Mouse (Mus musculus) lung, postnatal 25 days (tissue): ENCODE data around the gene Prmt3.

Source experiments
- DNase-seq: peaks from one replicate; pipeline ENCODE4 v3.0.0; 2022; ENCODE audit warnings: low spot score

The Prmt3 gene

DNA sequence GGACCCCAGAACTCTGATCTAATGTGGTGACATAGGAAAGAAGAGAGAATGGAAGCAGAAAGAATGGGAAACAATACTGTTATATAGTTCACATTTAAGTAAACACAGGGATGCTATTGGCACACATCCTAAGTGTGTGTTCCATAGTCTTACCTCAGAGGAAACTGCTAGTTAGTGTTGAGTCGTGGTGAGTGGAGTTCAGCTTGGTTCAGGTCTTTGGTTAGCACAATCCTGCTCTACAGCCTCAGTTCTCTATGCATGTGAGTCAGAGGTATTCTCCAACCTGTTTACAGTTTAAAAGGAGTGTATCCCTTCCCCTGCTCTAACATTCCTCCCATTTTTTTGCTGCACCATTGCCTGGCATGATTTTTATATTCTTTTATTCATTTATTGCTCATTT, 19.0 kb downstream of the Prmt3 start:
- no peak for DNase-seq

DNA sequence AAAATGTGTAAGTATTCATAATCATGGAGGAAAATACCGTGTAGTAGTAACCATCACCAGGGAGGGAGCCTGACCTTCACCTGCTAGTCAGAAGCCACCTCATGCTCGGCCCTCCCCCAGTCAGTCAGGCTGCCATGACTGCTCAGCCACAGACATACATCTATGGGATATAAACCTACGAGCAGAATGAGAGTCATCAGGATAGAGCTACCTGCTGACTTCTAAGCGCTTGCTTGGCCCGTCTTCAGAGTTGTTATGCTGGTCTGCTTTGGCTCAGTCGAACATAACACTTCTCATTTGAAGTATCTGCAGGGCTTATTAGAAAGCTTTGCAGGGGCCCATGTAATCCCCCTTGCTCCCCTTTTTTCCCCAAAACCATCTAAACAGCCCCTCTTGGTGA, 25.4 kb downstream of the Prmt3 start:
- no peak for DNase-seq

DNA sequence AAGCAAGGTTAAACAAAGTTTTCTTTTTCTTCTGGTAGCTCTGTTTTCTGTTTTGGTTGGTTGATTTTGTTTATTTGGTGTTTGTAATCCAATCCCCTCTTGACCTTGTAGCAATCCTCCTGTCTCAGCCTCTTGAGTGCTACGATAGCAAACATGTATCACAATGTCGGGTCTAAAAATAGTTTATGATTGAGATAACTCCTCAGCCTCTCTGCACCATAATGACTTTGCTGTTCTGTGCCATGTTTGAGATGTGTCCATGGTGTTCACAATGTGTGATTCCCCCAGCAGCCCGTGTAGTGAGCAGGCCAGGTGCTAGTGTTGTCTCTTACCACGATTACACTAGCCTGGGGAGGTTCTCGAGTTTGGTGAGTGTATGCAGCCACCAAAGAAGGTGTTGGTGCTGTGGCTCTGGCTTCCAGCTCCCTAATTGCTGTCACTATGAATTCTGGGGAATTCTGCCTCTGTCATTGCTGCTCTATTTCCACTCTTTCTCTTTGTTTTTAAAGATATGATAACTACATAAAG, 26.6 kb downstream of the Prmt3 start:
- DNase-seq = no peak

DNA sequence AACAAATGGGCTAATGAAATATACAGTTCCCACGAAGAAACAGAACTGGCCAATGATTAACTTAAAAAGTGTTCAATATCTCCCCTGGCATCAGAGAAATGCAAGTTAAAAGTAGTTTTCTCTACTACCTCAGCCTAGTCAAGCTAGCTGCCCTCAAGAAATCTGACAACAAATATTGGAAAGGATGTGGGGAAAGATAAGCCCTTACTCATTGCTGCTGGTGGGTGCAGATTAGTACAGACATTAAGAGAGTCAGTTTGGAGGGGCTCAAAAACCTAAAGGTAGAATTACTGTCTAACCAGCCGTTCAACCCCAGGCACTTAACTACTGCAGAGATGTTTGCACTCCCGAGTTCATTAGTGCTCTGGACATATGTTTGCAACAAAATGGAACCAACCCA, 27.5 kb downstream of the Prmt3 start:
- no peak for DNase-seq

DNA sequence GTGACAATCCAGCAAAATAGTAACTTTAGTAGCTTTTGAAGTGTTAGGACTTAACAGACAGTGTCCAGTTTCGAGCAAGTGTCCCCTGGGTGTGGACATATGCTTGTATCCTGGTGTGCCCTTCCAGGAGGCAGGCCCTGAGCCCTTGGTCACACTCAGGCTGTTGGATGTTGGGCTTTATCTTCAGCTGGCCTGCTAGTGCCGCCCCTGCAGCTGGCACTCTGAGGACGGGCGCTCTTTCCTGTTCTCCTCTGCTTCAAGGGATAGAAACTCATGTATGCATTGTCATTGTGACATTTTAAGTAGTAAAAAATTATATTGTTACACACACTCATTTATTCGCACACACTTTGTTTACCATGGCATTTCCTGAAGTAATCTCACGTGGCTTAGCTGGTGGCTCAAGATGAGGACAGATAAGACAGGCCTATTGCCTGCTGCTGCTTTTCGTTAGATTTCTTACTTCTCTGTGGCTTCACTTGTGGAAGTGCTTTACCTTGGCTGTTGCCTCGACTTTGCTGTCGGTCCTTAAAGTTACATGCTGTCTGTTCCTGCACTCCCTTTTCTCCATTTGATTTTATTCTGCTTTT, 29.0 kb downstream of the Prmt3 start:
- no peak for DNase-seq

DNA sequence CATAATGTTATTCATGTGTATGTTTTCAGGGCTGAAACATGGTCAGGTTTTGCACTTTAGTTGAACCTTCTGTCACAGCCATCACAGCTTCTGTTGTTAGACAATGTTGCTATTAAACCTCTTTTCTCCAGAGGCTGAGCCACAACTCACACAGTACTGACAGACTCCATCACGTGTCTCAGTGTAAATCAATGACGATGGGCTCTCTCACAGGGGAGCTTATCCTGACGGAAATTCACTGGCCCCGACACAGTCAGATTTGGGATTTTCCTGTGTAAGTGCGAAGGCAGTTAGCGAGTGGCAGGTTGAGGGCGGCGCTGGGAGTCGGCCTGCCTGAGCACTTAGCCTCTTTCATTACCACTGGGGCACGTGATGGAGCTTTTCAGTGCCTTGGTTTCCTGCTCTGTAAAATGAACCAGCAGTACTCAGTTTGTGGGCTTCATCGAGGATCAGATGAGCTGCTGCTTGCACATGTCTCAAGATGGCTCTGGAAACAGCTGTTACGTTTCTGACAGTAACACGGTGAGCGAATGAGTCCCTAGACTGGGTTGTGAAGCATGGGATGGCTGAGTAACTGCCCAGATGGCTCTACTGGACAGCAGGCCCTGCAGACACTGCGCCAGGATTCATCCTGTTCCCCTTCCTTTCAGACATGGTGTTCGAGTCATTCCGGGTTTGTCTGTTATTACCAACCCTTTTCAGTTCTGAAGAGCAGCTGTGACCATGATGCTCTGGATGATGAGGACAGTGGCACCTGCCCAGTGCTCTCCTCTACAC, 29.9 kb downstream of the Prmt3 start:
- no peak for DNase-seq

DNA sequence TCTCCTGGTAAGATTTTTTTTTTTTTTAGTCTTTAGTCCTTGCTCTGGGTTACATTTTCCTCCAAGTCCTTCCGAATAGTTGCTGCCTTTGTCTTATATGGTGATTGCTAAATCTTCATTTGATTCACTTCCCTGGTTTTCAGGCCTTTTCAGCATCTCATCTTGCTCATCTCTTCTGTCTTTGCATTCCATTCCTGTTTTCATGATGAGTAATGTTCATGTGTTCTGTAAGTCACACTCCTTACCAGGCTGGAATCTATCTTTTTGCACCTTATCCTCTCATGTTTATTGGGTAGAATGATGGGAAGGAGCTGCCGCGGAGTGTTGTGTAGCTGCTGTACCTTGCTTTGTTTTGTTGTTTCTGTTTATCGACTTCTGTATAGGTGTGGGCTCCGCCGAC, 31.0 kb downstream of the Prmt3 start:
- no peak for DNase-seq

DNA sequence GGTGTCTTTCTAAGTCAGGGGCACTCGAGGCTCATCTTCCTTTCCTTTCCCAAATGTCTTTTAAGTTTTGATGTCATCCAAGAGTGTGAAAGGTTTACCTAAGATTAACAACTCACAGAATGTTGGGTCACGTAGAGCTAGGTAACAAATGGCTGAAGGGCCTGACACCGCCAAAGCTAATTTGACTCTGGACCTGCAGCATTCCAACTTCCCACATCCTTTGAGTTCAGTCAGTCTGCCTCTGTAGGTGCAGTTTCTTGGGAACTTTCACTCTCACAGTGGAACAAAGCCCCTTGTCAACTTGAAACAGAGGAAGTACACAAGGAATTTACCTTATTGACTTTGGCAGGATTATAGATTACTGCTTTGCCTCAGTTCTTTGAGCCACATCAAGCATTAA, 31.4 kb downstream of the Prmt3 start:
- no peak for DNase-seq

DNA sequence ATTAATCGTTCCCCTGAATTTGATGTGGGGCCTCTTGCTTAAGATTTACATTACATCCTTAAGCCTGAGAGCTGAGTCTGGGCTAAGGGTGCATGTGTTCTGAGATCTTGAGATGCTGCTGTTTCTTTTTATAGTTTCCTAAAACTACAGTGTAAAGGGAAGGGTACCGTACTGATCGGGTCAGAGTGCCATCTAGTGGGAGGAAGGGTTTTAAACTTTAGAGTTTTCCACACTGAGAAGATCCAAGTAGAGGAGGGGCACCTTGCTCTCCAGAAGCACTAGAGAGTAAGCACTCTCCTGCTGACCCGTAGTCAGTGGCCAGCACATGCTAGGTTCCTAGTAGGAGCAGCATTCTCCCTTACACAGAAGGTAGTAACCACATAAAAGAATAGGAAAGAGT, 33.2 kb downstream of the Prmt3 start:
- DNase-seq = no peak

DNA sequence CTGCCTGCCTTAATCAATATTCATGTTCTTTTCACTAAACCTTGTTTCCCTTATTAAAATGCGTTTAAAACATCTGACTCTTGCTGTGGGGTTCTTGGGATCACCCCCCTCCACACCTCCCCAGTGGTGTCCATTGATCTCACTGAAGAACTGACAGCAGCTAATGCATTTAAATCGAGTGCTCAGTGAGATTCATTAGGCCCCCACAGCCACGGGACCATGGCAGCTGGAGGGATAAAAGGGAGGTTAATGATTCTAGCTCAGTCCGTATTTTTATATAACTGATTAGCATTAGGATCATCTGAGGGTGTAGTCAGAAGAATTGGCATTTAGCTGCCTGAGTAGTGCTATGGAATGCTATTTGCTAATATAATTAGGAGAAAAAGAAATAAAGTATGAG, 41.2 kb downstream of the Prmt3 start:
- DNase-seq = no peak

DNA sequence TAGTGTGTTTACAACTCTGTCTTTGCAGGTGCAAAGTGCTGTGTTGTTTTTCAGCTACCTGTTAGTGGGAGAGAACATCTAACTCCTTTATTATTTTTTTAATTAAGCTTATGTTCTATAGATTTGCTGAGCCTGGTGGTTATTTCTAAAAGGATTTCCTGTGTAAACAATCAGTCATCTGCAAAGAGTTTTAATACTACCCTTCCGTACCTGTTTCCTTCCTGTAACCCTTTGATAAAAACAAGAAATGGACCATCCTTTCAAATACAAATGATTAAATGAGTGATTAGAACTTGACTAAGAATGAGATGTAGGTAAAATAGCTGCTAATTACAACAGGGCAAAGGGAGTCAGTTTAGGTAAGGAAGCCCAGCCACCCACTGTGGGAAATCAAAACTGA, 43.2 kb downstream of the Prmt3 start:
- no peak for DNase-seq

DNA sequence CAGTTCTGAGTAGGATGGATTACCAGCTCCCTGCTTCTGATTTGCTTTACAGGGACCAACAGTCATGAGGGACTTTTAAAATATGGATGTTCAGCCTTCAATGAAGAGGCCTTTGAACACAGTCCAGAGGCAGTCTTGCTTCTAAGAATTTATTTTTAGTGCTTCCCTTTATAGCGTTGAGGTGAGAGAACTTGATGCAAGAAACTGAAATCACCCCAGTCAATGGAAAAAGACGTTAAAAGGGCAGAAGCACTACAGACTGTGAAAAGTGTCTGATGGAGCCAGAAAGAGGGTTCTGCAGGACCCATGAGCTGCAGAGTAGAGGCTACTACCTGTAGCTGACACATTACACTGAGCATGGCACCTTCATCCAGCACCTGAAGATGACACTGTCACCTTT, 43.9 kb downstream of the Prmt3 start:
- no peak for DNase-seq

DNA sequence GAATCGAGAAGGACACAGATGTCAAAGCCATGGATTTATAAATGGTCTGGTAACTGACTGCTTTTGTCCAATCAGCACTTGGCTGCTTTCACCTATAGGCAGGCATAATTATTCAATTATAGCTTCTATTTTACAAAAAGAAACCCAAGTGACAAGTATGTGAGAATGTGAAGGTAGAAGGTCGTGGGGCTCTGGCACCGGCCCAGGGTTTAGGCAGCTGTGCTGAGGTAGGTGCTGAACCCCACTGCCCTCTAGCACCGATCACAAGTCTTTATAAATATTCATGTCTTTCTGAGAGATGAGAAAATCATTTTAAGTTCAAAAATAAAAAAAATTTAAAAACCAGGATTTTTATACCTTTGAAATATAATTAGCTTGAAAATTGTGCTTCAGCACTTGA, 45.4 kb downstream of the Prmt3 start:
- DNase-seq = no peak

DNA sequence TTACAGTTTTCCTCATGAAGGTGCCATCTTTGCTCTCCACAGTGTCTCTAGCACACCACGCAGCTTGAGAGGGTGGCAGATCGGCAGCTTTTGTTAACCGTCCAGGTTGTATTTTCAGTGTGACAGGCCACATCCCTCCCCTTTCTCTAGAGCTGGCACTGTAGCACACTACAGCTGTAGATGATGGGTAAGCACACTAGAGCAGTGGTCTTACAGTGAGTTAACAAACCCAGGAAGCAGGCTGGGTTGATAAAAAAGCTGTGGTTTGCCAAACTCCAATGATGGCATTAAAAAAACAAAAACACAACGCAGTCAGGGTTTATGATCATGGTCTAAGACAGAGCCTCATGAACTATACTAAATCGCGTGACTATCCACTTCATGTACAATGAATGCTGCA, 45.9 kb downstream of the Prmt3 start:
- DNase-seq = no peak

DNA sequence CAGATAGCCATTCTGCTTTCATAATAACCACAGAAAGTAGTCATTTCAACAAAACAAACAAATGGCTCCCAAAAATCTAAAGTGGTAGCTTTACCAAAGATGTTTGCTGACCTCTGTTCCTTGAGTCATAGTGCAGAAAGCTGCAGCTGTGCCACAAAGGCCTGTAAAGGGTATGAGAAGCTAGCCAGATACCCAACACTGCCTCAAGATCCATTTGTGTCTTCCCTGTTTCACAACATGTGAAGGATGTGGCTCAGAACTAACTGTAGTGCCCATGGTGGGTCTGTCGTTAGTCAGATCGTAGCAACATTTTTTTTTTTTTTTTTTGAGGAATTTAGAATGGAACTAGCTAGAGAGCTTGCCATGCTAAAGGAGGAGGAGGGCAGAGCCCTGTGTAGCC, 46.4 kb downstream of the Prmt3 start:
- no peak for DNase-seq

DNA sequence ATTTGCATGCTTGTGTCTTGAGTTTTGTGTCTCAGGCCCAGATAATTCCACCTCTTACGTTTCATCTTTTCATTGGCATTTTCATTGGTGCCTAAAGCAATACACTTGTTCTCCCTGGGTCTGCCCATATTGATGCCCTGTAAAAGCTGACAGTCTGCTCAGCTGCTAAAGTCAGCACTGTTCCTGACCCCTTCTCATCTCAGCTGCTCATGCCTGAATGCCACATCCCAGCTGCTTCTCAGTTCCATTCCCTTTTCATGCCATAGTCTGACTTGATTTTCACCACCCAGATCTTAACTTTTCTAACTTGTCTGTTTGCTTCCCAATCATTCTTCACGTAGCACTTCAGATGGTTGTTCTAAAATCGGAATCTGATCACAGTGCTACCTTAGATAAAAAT, 47.3 kb downstream of the Prmt3 start:
- no peak for DNase-seq

DNA sequence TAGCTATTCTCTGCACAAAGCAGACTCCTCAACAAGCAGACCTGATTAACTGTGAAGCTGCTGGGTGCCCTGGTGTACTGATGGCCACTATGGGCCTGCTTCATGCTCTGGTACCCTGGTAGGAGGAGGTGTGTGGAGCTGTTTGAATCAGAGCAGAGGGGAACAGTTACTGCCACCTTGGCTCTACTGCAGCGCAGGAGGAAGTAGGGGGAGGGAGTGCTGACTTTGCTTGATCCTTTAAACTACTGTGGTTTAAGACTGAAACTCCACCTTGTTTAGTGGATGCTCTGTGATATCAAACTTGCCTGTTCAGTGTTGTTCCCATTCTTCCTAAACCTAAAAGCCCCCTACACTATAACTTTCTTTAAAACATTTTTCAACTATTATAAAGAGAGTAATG, 49.8 kb downstream of the Prmt3 start:
- DNase-seq = no peak

DNA sequence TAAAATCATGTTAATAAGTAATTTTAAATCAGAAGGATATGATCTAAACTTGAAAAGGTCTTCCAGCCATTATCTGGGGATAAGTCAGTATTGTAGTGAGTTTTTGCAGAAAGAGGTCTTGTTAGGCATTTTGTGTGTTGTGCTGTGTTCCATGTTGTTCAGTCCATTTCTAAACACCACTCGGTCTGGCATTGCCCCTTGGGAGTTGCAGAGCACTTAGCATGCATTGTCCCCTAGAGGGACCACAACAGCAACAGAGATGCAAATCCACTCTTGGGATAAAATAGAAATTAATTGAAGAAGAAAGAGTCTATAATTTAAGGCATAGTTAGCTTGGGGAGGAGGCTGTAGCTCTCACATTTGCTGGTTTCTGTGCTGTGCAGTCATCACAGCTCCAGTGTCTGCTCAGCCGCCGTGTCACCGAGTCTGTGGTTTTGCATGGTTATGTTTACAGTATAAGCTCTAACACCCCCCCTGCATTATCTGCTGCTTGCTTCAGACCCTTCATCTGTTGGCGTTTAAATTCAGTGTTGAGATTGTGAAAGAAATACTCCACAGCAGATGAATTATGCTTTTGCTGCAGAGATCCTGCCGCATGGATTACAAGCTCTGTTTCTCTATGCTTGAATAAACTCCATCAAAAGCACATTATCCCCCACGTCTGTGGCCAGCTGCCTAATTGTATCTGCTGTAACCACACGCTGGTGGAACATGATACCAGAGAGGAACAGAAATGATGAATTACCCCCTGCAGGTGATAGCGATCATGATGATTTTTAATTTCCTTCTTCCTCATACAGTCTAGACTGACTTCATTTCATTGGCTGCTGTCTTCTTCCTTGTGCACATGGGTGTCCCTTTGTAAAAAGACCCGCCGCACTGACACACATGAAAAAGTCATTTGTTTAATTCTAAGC, 64.5 kb downstream of the Prmt3 start:
- no peak for DNase-seq

DNA sequence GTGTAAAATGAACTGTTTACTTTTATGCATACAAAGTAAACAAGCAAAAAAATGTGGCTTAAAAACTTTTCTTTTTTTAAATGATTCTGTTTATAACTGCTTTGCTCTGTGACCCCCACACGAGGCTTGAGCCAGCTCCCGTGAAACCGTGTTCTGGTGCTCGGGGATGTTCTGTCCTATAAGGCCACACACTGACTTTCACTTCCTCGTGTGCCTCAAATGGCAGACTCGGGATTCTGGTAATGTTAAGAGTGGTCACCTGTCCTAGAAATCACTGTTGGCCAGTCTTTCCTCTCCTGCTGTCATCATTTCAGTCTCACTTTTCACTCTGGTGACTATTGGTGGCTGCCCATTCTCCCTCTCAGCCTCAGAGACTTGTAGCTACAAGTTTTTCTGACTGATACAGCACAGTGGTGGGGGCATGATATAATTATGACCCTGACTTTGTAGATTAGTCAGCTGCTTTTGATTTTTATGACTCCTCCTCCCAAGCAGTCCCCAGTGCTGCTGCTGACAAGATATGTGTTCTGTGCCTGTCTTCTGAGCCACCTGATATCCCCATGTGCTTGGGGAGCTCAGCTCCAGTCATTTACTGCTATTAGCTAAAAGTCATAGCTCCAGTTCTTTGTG, 65.3 kb downstream of the Prmt3 start:
- DNase-seq = no peak

DNA sequence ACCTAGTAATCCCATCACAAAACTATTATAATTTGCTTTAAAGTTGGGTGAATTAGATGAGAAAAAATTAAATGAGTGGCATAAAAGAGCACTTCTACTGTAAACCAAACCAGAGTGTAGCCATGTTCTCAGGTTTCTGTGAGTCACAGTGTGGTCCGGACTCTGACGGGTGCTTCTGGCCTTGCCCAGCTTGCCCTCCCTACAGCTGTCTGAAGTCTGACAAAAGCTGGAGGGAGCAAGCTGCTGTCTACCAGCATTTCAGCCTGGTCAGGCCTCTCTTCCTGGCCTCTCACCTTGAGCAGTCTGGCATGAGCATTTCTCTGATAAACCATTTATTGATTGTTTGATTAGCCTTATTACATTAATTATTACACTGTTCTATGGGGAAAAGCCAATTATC, 69.8 kb downstream of the Prmt3 start:
- no peak for DNase-seq

DNA sequence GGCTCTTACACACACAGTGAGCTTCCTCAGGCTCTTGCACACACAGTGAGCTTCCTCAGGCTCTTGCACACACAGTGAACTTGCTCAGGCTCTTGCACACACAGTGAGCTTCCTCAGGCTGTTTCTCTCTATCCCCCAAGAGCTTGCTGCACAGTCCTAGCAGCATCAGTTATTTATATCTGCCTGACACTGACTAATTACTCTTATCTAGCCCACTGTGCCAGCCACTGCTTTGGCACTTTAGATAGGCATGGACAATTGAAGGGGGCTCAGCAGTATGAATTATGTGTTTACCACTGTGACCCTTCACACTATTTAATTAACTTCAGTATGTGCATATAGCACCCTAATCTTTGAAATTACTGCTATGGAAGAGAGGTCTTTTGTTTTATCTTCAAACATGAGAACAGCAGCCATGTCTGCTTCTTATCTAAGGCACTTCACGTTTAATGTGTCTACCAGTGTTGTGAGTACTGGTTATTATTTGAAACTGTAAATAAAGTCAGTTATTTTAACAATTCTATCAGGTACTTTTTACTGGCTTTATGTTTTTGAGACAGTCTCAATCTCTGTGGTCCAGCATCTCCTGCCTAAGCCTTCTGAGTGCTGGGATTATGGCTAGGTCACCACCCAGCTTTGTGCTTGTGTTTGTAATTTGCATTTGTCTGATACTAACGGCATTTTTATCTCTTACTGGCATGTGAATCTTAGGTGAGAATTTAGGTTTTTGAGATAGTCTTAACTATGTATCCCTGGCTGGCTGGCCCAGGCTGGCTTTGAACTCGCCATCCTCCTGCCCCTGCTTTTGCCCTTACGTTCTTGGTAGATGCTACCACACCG, 75.4 kb downstream of the Prmt3 start:
- no peak for DNase-seq
